Mouse (Mus musculus) ES-E14 (cell line): Measurements from ENCODE around the gene Aqp9. TPM values are rescaled to one million over a fixed set of nuclear protein-coding genes. Genes with fewer than 3 reads are reported as not detected.

Source experiments
- DNase-seq: peaks from one replicate; pipeline ENCODE4 v3.0.0-alpha.2; 2013; ENCODE audit warnings: low read depth, low spot score
- H3K27ac ChIP-seq: 2 replicates; pipeline ENCODE4 v1.5.1; 2012; ENCODE audit warnings: low read depth, mild to moderate bottlenecking, low read length, moderate library complexity, mixed read lengths; ENCODE audit not compliant: poor library complexity, insufficient read depth, severe bottlenecking
- H3K36me3 ChIP-seq: 2 replicates; pipeline ENCODE4 v1.6.1; 2012; ENCODE audit warnings: mild to moderate bottlenecking, low read length, moderate library complexity, mixed read lengths; ENCODE audit not compliant: control insufficient read depth, poor library complexity, insufficient read depth, severe bottlenecking
- H3K4me1 ChIP-seq, 2 experiments: fragments of 150-350 bp in 1 of 2; sonication (generic) in 1 of 2; 2 replicates each; pipeline ENCODE4 v1.6.1; 2012; ENCODE audit warnings: low read length in 2 of 2, mild to moderate bottlenecking in 1 of 2, mixed read lengths in 1 of 2; ENCODE audit not compliant: control insufficient read depth in 2 of 2, insufficient read depth in 2 of 2, poor library complexity in 1 of 2
- H3K4me3 ChIP-seq, 2 experiments: fragments of 150-350 bp in 1 of 2; sonication (generic) in 1 of 2; 2 replicates each; pipeline ENCODE4 v1.5.1; 2012; ENCODE audit warnings: low read length in 2 of 2, low read depth in 1 of 2, mild to moderate bottlenecking in 1 of 2, mixed read lengths in 1 of 2; ENCODE audit not compliant: insufficient read depth in 1 of 2, poor library complexity in 1 of 2, severe bottlenecking in 1 of 2
- H3K9ac ChIP-seq: 2 replicates; pipeline ENCODE4 v1.6.1; 2012; ENCODE audit warnings: low read depth, mild to moderate bottlenecking, low read length, mixed read lengths; ENCODE audit not compliant: poor library complexity, insufficient read depth, severe bottlenecking
- H3K9me3 ChIP-seq: fragments of 150-350 bp; sonication (generic); 2 replicates; pipeline ENCODE4 v1.6.1; 2012; ENCODE audit warnings: low read depth, mild to moderate bottlenecking, low read length; ENCODE audit not compliant: control insufficient read depth, insufficient read depth
- CHD2 ChIP-seq: IDR thresholded peaks from 2 replicates; pipeline ENCODE4 v1.6.1; 2014; ENCODE audit warnings: mild to moderate bottlenecking, low read depth, low read length, inconsistent platforms
- HCFC1 ChIP-seq: IDR thresholded peaks from 2 replicates; pipeline ENCODE4 v1.6.1; 2012; ENCODE audit warnings: low read length, inconsistent platforms, borderline replicate concordance; ENCODE audit not compliant: insufficient read depth
- MAFK ChIP-seq: IDR thresholded peaks from 2 replicates; pipeline ENCODE4 v1.6.1; 2014; ENCODE audit warnings: mild to moderate bottlenecking, low read depth, low read length, inconsistent platforms; ENCODE audit not compliant: insufficient read depth
- ZC3H11A ChIP-seq: IDR thresholded peaks from 2 replicates; pipeline ENCODE4 v1.6.1; 2012; ENCODE audit warnings: low read depth, mild to moderate bottlenecking, inconsistent platforms, low read length, borderline replicate concordance
- ZNF384 ChIP-seq: IDR thresholded peaks from 2 replicates; pipeline ENCODE4 v1.6.1; 2012; ENCODE audit warnings: low read depth, low read length, inconsistent platforms
- in situ Hi-C, 2 experiments: fragments of 600-800 bp; cut with MboI; formaldehyde crosslinking; loops; one replicate each; pipeline ENCODE4 v1.15.1; 2025; ENCODE audit warnings: low sequenced_read_pairs in 2 of 2, inconsistent platforms in 1 of 2; ENCODE audit not compliant: unreplicated experiment in 2 of 2
- total RNA-seq: library from RNA; depleted of rRNA; stranded (reverse); fragments of 300-350 nt; gene quantifications from 2 replicates; pipeline ENCODE4 v1.2.3, GENCODE M21; 2012

Gene Aqp9
- total RNA-seq, 1 experiment, result 0.09 TPM

- in situ Hi-C loops, result no loop called here
- Histone ChIP-seq H3K36me3 (no peaks in the 10 kb centered on the region), H3K9me3 (no peaks in the 10 kb centered on the region), H3K4me1 (no peaks in the 10 kb centered on the region), H3K9ac (no peak overlapping the region), H3K4me3 (no peak overlapping the region), H3K27ac (no peak overlapping the region)
- DNase-seq, result no peak
- no peak for TF ChIP-seq MAFK
- TF ChIP-seq CHD2, result no peak
- TF ChIP-seq ZNF384, result no peak
- no peak for TF ChIP-seq HCFC1
- no peak for TF ChIP-seq ZC3H11A
Observed at GRCm38 (mm10) chr9:71198826-71199225, 30.3 kb upstream of the Aqp9 start.

- Histone ChIP-seq H3K4me3 (no peak overlapping the region), H3K9ac (no peak overlapping the region), H3K27ac (no peak overlapping the region), H3K9me3 (no peaks in the 10 kb centered on the region), H3K36me3 (no peaks in the 10 kb centered on the region), H3K4me1 (peaks cover 0 to 2% of the 10 kb centered on the region in 2 experiments; a peak in 2 of 4 replicates)
- TF ChIP-seq CHD2 (no peak), MAFK (no peak), HCFC1 (no peak), ZC3H11A (no peak), ZNF384 (no peak)
- peak; percentile 54 for DNase-seq
- in situ Hi-C loops, result no loop called here
Observed at GRCm38 (mm10) chr9:71188647-71189415, 20.3 kb upstream of the Aqp9 start.

GRCm38 (mm10) chr9:71187396-71187795, 18.9 kb upstream of the Aqp9 start:
- Histone ChIP-seq H3K36me3 (no peaks in the 10 kb centered on the region), H3K4me1 (peaks cover 0 to 2% of the 10 kb centered on the region in 2 experiments; a peak in 2 of 4 replicates), H3K9me3 (no peaks in the 10 kb centered on the region), H3K27ac (no peak overlapping the region), H3K9ac (no peak overlapping the region), H3K4me3 (no peak overlapping the region)
- TF ChIP-seq CHD2, result no peak
- no peak for TF ChIP-seq HCFC1
- TF ChIP-seq ZNF384, result no peak
- no peak for TF ChIP-seq ZC3H11A
- no peak for TF ChIP-seq MAFK
- no peak for DNase-seq
- in situ Hi-C loops, result no loop called here

- TF ChIP-seq CHD2, result no peak
- no peak for TF ChIP-seq MAFK
- no peak for TF ChIP-seq HCFC1
- no peak for TF ChIP-seq ZNF384
- no peak for TF ChIP-seq ZC3H11A
- no peak overlapping the region for H3K4me3 ChIP-seq
- in situ Hi-C loops, result no loop called here
Observed at GRCm38 (mm10) chr9:71185823-71186222, 17.3 kb upstream of the Aqp9 start.

GRCm38 (mm10) chr9:71185285-71185684, 16.8 kb upstream of the Aqp9 start:
- peaks cover 2% of the 10 kb centered on the region in 2 experiments; a peak in 2 of 4 replicates for H3K4me1 ChIP-seq
- no peaks in the 10 kb centered on the region for H3K36me3 ChIP-seq
- H3K4me3 ChIP-seq, result no peak overlapping the region
- H3K9ac ChIP-seq, result no peak overlapping the region
- no peak for DNase-seq
- no peak overlapping the region for H3K27ac ChIP-seq
- no peaks in the 10 kb centered on the region for H3K9me3 ChIP-seq
- in situ Hi-C loops, result no loop called here
- TF ChIP-seq HCFC1, result no peak
- TF ChIP-seq CHD2, result no peak
- TF ChIP-seq ZC3H11A, result no peak
- TF ChIP-seq MAFK, result no peak
- TF ChIP-seq ZNF384, result no peak

More at GRCm38 (mm10) chr9:71185823-71186222, 17.3 kb upstream of the Aqp9 start:
- no peaks in the 10 kb centered on the region for H3K36me3 ChIP-seq
- peaks cover 2% of the 10 kb centered on the region in 2 experiments; a peak in 2 of 4 replicates for H3K4me1 ChIP-seq
- no peak for DNase-seq
- no peaks in the 10 kb centered on the region for H3K9me3 ChIP-seq
- no peak overlapping the region for H3K9ac ChIP-seq
- no peak overlapping the region for H3K27ac ChIP-seq
